Mouse (Mus musculus) lung, embryonic 14.5 days (tissue): ENCODE data around the gene Gm10318. TPM values are rescaled to one million over a fixed set of nuclear protein-coding genes. Genes with fewer than 3 reads are reported as not detected.

Experiments
- ATAC-seq: fragments of 200-750 bp; cut with Nextera tagmentation; 2 replicates; pipeline ENCODE4 v1.8.0; 2017; ENCODE audit warnings: mild to moderate bottlenecking, moderate TSS enrichment, moderate library complexity; ENCODE audit not compliant: insufficient read depth
- DNase-seq: peaks from one replicate; pipeline ENCODE4 v3.0.0-alpha.2; 2015
- H3K27ac ChIP-seq: fragments of 300-500 bp; sonication (generic); 2 replicates; pipeline ENCODE4 v1.5.1; 2014; ENCODE audit warnings: low read depth, mild to moderate bottlenecking, moderate library complexity
- H3K27me3 ChIP-seq: fragments of 300-500 bp; sonication (generic); 2 replicates; pipeline ENCODE4 v1.6.1; 2014; ENCODE audit warnings: low read length, control low read depth; ENCODE audit not compliant: insufficient read depth
- H3K36me3 ChIP-seq: fragments of 300-500 bp; sonication (generic); 2 replicates; pipeline ENCODE4 v1.6.1; 2014; ENCODE audit warnings: control low read depth; ENCODE audit not compliant: insufficient read depth
- H3K4me1 ChIP-seq: fragments of 300-500 bp; sonication (generic); 2 replicates; pipeline ENCODE4 v1.6.1; 2014; ENCODE audit warnings: antibody characterized with exemption, control low read depth; ENCODE audit not compliant: insufficient read depth
- H3K4me2 ChIP-seq: fragments of 300-500 bp; sonication (generic); 2 replicates; pipeline ENCODE4 v1.6.1; 2014; ENCODE audit warnings: mild to moderate bottlenecking
- H3K4me3 ChIP-seq: fragments of 300-500 bp; sonication (generic); 2 replicates; pipeline ENCODE4 v1.5.1; 2014; ENCODE audit warnings: low read depth, low read length
- H3K9ac ChIP-seq: fragments of 300-500 bp; sonication (generic); 2 replicates; pipeline ENCODE4 v1.6.1; 2014
- H3K9me3 ChIP-seq: fragments of 300-500 bp; sonication (generic); 2 replicates; pipeline ENCODE4 v1.6.1; 2016; ENCODE audit warnings: low read depth, low read length, control low read depth
- CTCF ChIP-seq: IDR thresholded peaks from 2 replicates; pipeline ENCODE4 v1.5.1; 2016; ENCODE audit warnings: antibody characterized with exemption, low read depth
- WGBS: fragments of 180-500 bp; shearing (Covaris S2); extraction: QIAGEN DNeasy Blood & Tissue Kit; methylation state at CpG from one replicate; pipeline ENCODE4 v1.1.7; 2014; 5-methylcytosine and 5-hydroxymethylcytosine counted together
- polyA plus RNA-seq: library from polyadenylated mRNA; unstranded; fragments of >200 nt; fragmentation: Nextera tagmentation; extraction: Ambion mirVana; gene quantifications from 2 replicates; pipeline ENCODE4 v1.2.1, GENCODE M21; 2014

The Gm10318 gene
- polyA plus RNA-seq, 1 experiment from 2014 or later, result not detected

DNA sequence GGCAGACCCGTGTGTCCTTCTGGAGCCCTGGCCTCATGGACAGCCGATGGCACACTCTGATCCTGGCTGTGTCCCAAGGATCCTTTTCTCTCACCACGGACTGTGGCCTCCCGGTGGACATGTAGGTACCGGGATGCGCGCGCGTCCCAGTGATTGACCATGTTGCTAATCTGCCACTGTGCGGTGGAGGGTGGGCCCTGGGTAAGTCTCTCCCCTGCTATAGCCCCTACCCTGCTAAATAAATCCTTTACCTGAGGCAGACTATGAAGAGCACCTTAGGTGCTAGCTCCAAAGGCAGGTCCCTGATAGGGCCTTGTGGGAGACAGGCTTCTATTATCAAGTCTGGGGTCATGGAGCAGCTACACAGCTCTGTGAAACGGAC is 12.1 kb downstream of the Gm10318 start:
- no peak for DNase-seq
- WGBS, result 34% methylated on average over 11 of the region's 11 CpGs
- Histone ChIP-seq H3K4me1 (0 out of 2 replicates have a peak, but pooled peaks cover 2% of the 10 kb centered on the region), H3K36me3 (no peaks in the 10 kb centered on the region), H3K9ac (no peak overlapping the region), H3K4me2 (peak overlapping the region; percentile 43), H3K27ac (no peak overlapping the region), H3K9me3 (no peaks in the 10 kb centered on the region; the same call in 1 of the 2 replicates), H3K4me3 (peak overlapping the region; percentile 12; the same call in 1 of the 2 replicates), H3K27me3 (no peaks in the 10 kb centered on the region)
- no peak for ATAC-seq
- no peak for TF ChIP-seq CTCF

- H3K27me3 ChIP-seq, result no peaks in the 10 kb centered on the region
- no peak for ATAC-seq
- no peak overlapping the region for H3K4me3 ChIP-seq
- no peaks in the 10 kb centered on the region for H3K36me3 ChIP-seq
- H3K4me1 ChIP-seq, result 0 out of 2 replicates have a peak, but pooled peaks cover 2% of the 10 kb centered on the region
- H3K27ac ChIP-seq, result no peak overlapping the region
- no peaks in the 10 kb centered on the region; the same call in 1 of the 2 replicates for H3K9me3 ChIP-seq
- TF ChIP-seq CTCF, result no peak
- 15% methylated on average over 1 of the region's 1 CpGs for WGBS
- no peak overlapping the region for H3K4me2 ChIP-seq
- no peak overlapping the region for H3K9ac ChIP-seq
- DNase-seq, result peak; percentile 49
These were observed 14.9 kb downstream of the Gm10318 start for GRCm38 (mm10) chr10:77867546-77867945.

- TF ChIP-seq CTCF, result no peak
- ATAC-seq, result peak; percentile 60
These were observed 17.0 kb downstream of the Gm10318 start for GRCm38 (mm10) chr10:77869651-77870050.

GRCm38 (mm10) chr10:77878985-77879384 is 26.3 kb downstream of the Gm10318 start:
- 59% methylated on average over 6 of the region's 6 CpGs for WGBS
- DNase-seq (peak; percentile 25), ATAC-seq (no peak)

More at GRCm38 (mm10) chr10:77869651-77870050, 17.0 kb downstream of the Gm10318 start:
- no peak overlapping the region for H3K27ac ChIP-seq
- 0 out of 2 replicates have a peak, but pooled peaks cover under 1% of the 10 kb centered on the region for H3K4me1 ChIP-seq
- H3K36me3 ChIP-seq, result no peaks in the 10 kb centered on the region
- H3K27me3 ChIP-seq, result no peaks in the 10 kb centered on the region
- DNase-seq, result peak; percentile 66
- no peak overlapping the region for H3K4me3 ChIP-seq
- H3K4me2 ChIP-seq, result no peak overlapping the region
- 63% methylated on average over 7 of the region's 7 CpGs for WGBS
- no peak overlapping the region for H3K9ac ChIP-seq
- no peaks in the 10 kb centered on the region for H3K9me3 ChIP-seq

GRCm38 (mm10) chr10:77880305-77880704 is 27.6 kb downstream of the Gm10318 start:
- DNase-seq, result no peak
- Histone ChIP-seq H3K27me3 (no peaks in the 10 kb centered on the region), H3K36me3 (no peaks in the 10 kb centered on the region), H3K9me3 (no peaks in the 10 kb centered on the region), H3K4me2 (no peak overlapping the region), H3K4me1 (no peaks in the 10 kb centered on the region), H3K9ac (no peak overlapping the region), H3K27ac (no peak overlapping the region), H3K4me3 (no peak overlapping the region)
- ATAC-seq, result no peak
- TF ChIP-seq CTCF, result no peak
- WGBS, result 67% methylated on average over 3 of the region's 3 CpGs

More at GRCm38 (mm10) chr10:77878985-77879384, 26.3 kb downstream of the Gm10318 start:
- Histone ChIP-seq H3K4me1 (no peaks in the 10 kb centered on the region), H3K4me2 (no peak overlapping the region), H3K9ac (no peak overlapping the region), H3K36me3 (no peaks in the 10 kb centered on the region), H3K9me3 (no peaks in the 10 kb centered on the region), H3K4me3 (no peak overlapping the region), H3K27ac (no peak overlapping the region), H3K27me3 (no peaks in the 10 kb centered on the region)
- peak; percentile 46 for TF ChIP-seq CTCF

GRCm38 (mm10) chr10:77882553-77882952 is 29.9 kb downstream of the Gm10318 start:
- no peak overlapping the region for H3K27ac ChIP-seq
- no peaks in the 10 kb centered on the region for H3K36me3 ChIP-seq
- H3K4me1 ChIP-seq, result no peaks in the 10 kb centered on the region
- DNase-seq (no peak), ATAC-seq (no peak)
- H3K9me3 ChIP-seq, result no peaks in the 10 kb centered on the region
- no peak overlapping the region for H3K4me3 ChIP-seq
- no peak overlapping the region for H3K9ac ChIP-seq
- TF ChIP-seq CTCF, result peak; percentile 37; the same call in 1 of the 2 replicates
- WGBS, result 78% methylated on average over 5 of the region's 5 CpGs
- H3K4me2 ChIP-seq, result no peak overlapping the region
- no peaks in the 10 kb centered on the region for H3K27me3 ChIP-seq

DNA sequence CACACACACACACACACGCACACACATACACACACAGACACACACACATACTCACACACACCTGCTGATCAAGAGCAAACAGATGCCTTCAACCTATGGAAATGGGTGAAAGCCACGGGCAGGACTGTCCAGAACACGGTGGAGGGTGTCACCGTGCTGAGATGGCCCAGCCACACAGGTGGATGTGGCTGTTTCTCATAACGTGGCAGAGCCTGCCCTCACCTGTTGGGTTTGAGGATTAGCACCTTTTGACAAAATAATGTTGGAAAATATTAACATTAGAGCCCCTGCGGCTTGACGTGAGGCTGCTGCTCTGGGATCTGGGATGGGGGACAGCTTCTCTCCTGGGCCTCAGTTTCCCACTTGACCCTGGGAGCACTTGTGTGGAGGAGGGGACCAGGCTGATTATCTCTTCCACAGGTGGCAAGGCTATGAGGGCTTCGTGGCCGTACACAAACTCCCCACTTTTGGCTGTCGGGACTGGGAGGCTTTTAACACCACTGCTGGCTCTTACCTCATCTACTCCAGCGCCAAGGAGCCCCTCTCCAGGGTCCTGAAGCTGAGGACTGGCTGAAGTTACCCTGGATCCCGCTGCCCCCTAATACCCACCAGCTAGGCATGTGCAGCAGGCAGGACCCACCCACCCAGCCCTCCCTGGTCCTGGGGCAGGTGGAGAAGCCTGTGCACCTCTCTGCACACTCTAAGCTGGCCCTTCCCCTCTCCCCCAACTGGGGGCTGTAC is 33.5 kb downstream of the Gm10318 start:
- Histone ChIP-seq H3K27me3 (no peaks in the 10 kb centered on the region), H3K9ac (no peak overlapping the region), H3K4me1 (no peaks in the 10 kb centered on the region), H3K27ac (no peak overlapping the region), H3K36me3 (no peaks in the 10 kb centered on the region), H3K4me3 (no peak overlapping the region), H3K9me3 (no peaks in the 10 kb centered on the region), H3K4me2 (no peak overlapping the region)
- ATAC-seq (no peak), DNase-seq (peak; percentile 57)
- peak; percentile 31; the same call in 1 of the 2 replicates for TF ChIP-seq CTCF
- 42% methylated on average over 12 of the region's 12 CpGs for WGBS
